Mouse (Mus musculus): ENCODE results near the gene Olfr463. TPM values are rescaled to one million over a fixed set of nuclear protein-coding genes. Genes with fewer than 3 reads are reported as not detected.

Olfr463 gene
- polyA plus RNA-seq, 1 experiment: not detected

DNA sequence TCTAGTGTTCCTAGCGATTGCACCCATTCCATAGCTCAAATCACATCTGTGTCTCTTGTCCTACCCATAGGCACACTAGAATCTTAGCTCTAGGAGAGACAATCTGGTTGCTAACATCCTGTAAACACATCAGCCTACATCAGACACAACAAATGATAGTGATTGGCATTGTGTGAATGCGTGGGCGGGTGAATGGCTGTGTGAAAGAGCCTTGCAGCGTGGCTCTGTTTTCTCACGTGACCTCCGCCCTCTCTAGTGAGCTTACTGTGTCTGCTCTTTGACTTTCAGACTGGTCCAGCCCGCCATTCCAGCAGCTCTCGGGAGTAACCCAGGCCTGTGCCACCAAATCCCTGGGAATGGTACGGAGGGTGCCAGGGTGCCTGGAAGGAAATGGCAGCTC is 36.8 kb downstream of the Olfr463 start:
- no peaks in the 10 kb centered on the region for H3K79me3 ChIP-seq (ENCODE audit: low read depth)
- peaks cover 6% of the 10 kb centered on the region for H3K36me3 ChIP-seq (ENCODE audit: control insufficient read depth, insufficient read depth)
- no peak for TF ChIP-seq USF1 (IDR thresholded peaks at IDR 0.05; ENCODE audit: low read depth)
- no peak for TF ChIP-seq MYOG (IDR thresholded peaks at IDR 0.05; ENCODE audit: control insufficient read depth, extremely low read depth, insufficient read length)
- no peak for TF ChIP-seq FOSL1 (IDR thresholded peaks at IDR 0.05; ENCODE audit: insufficient read depth, low read length, poor library complexity, severe bottlenecking)
- TF ChIP-seq CEBPB (IDR thresholded peaks at IDR 0.05; ENCODE audit: low read depth): no peak
- TF ChIP-seq MYOD1 (IDR thresholded peaks at IDR 0.05; ENCODE audit: control insufficient read depth, insufficient read length, low read depth): no peak
- TF ChIP-seq CTCF (IDR thresholded peaks at IDR 0.05; ENCODE audit: control insufficient read depth, insufficient read depth, insufficient read length): no peak
- no peak for TF ChIP-seq MAX (IDR thresholded peaks at IDR 0.05)
- H3ac ChIP-seq (ENCODE audit: control insufficient read depth, insufficient read length, low read depth): no peak overlapping the region
- H3K79me2 ChIP-seq (ENCODE audit: control insufficient read depth, insufficient read depth): no peaks in the 10 kb centered on the region
- no peak overlapping the region for H3K4me3 ChIP-seq (ENCODE audit: insufficient read depth, poor library complexity, severe bottlenecking)
- no peaks in the 10 kb centered on the region for H3K27me3 ChIP-seq (ENCODE audit: control insufficient read depth, insufficient read depth, insufficient read length)

DNA sequence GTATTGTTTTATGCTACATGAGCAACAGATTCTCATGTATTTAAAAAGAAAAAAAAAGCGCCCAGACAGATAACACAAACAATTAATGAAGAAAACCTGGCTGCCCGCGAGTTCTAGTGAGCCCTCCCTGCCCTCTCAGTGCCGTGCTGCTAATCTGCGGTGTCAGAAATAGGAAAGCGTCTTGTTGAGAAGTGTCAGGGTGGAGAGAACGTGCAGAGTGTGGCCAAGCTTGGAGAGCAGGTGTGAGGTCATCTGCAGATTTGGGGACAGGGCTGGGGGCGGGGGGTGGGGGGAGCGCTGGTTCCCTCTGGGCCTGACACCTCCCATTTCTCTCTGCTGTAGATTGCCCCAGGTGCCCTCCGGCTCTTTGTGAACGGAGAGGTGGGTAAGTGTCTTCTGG is 37.9 kb downstream of the Olfr463 start:
- Histone ChIP-seq H3ac (ENCODE audit: control insufficient read depth, insufficient read length, low read depth) (no peak overlapping the region), H3K36me3 (ENCODE audit: control insufficient read depth, insufficient read depth) (peaks cover 6% of the 10 kb centered on the region), H3K27me3 (ENCODE audit: control insufficient read depth, insufficient read depth, insufficient read length) (no peaks in the 10 kb centered on the region), H3K4me3 (ENCODE audit: insufficient read depth, poor library complexity, severe bottlenecking) (no peak overlapping the region), H3K79me2 (ENCODE audit: control insufficient read depth, insufficient read depth) (no peaks in the 10 kb centered on the region), H3K79me3 (ENCODE audit: low read depth) (no peaks in the 10 kb centered on the region)
- TF ChIP-seq CEBPB (IDR thresholded peaks at IDR 0.05; ENCODE audit: low read depth) (no peak), MYOG (IDR thresholded peaks at IDR 0.05; ENCODE audit: control insufficient read depth, extremely low read depth, insufficient read length) (no peak), CTCF (IDR thresholded peaks at IDR 0.05; ENCODE audit: control insufficient read depth, insufficient read depth, insufficient read length) (no peak), MYOD1 (IDR thresholded peaks at IDR 0.05; ENCODE audit: control insufficient read depth, insufficient read length, low read depth) (no peak), MAX (IDR thresholded peaks at IDR 0.05) (no peak), USF1 (IDR thresholded peaks at IDR 0.05; ENCODE audit: low read depth) (no peak), FOSL1 (IDR thresholded peaks at IDR 0.05; ENCODE audit: insufficient read depth, low read length, poor library complexity, severe bottlenecking) (no peak)

DNA sequence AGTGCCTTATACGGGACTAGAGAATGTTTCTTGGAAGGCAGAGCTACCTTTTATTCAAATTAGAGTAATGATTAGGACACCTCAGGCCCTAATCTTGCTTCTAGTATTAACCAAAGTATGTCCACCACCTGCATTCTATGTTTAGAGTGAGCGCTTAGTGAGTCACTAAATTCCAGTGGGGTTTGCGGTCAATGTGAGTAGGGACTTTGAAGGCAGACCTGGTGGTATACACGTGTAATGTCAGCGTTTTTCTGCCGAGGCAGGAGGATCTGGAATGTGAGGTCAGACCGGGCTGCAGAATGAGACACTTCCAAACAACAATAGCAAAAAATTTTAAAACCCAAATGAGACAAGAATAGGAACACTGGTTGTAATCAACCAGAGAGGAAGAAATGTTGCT is 42.6 kb downstream of the Olfr463 start:
- TF ChIP-seq FOSL1 (IDR thresholded peaks at IDR 0.05; ENCODE audit: insufficient read depth, low read length, poor library complexity, severe bottlenecking) (peak; percentile 55), MAX (IDR thresholded peaks at IDR 0.05) (peak; percentile 75), USF1 (IDR thresholded peaks at IDR 0.05; ENCODE audit: low read depth) (no peak)
- no peak overlapping the region for H3K4me3 ChIP-seq (ENCODE audit: insufficient read depth, poor library complexity, severe bottlenecking)
- H3K36me3 ChIP-seq (ENCODE audit: control insufficient read depth, insufficient read depth): no peaks in the 10 kb centered on the region
- no peaks in the 10 kb centered on the region for H3K79me2 ChIP-seq (ENCODE audit: control insufficient read depth, insufficient read depth)
- H3K79me3 ChIP-seq (ENCODE audit: low read depth): no peaks in the 10 kb centered on the region
- no peak overlapping the region for H3ac ChIP-seq (ENCODE audit: control insufficient read depth, insufficient read length, low read depth)
- no peaks in the 10 kb centered on the region for H3K27me3 ChIP-seq (ENCODE audit: control insufficient read depth, insufficient read depth, insufficient read length)

DNA sequence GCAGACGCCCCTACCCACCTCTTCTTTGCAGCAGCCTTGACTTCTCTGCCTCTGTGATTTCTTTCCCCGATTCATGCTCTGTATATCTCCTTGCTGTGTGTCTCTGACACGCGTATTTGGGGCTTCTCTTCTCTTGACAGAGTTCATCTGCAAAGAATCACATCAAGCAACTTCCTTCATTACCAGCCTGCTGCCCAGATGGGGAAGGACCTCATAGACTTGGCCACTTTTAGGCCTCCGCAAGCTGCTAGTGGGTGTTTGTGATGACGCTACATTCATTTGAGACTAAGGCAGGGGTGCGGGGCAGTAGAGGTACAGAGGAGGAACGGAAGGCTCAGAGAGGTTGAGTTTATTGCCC is 43.6 kb downstream of the Olfr463 start:
- no peak for TF ChIP-seq MAX (IDR thresholded peaks at IDR 0.05)
- no peak for TF ChIP-seq FOSL1 (IDR thresholded peaks at IDR 0.05; ENCODE audit: insufficient read depth, low read length, poor library complexity, severe bottlenecking)
- TF ChIP-seq MYOG (IDR thresholded peaks at IDR 0.05; ENCODE audit: control insufficient read depth, extremely low read depth, insufficient read length): no peak
- TF ChIP-seq CEBPB (IDR thresholded peaks at IDR 0.05; ENCODE audit: low read depth): no peak
- no peak for TF ChIP-seq MYOD1 (IDR thresholded peaks at IDR 0.05; ENCODE audit: control insufficient read depth, insufficient read length, low read depth)
- TF ChIP-seq CTCF (IDR thresholded peaks at IDR 0.05; ENCODE audit: control insufficient read depth, insufficient read depth, insufficient read length): no peak
- TF ChIP-seq USF1 (IDR thresholded peaks at IDR 0.05; ENCODE audit: low read depth): no peak
- Histone ChIP-seq H3ac (ENCODE audit: control insufficient read depth, insufficient read length, low read depth) (peak overlapping the region; percentile 33), H3K79me3 (ENCODE audit: low read depth) (no peaks in the 10 kb centered on the region), H3K4me3 (ENCODE audit: insufficient read depth, poor library complexity, severe bottlenecking) (peak overlapping the region; percentile 39), H3K27me3 (ENCODE audit: control insufficient read depth, insufficient read depth, insufficient read length) (no peaks in the 10 kb centered on the region), H3K36me3 (ENCODE audit: control insufficient read depth, insufficient read depth) (no peaks in the 10 kb centered on the region), H3K79me2 (ENCODE audit: control insufficient read depth, insufficient read depth) (no peaks in the 10 kb centered on the region)

DNA sequence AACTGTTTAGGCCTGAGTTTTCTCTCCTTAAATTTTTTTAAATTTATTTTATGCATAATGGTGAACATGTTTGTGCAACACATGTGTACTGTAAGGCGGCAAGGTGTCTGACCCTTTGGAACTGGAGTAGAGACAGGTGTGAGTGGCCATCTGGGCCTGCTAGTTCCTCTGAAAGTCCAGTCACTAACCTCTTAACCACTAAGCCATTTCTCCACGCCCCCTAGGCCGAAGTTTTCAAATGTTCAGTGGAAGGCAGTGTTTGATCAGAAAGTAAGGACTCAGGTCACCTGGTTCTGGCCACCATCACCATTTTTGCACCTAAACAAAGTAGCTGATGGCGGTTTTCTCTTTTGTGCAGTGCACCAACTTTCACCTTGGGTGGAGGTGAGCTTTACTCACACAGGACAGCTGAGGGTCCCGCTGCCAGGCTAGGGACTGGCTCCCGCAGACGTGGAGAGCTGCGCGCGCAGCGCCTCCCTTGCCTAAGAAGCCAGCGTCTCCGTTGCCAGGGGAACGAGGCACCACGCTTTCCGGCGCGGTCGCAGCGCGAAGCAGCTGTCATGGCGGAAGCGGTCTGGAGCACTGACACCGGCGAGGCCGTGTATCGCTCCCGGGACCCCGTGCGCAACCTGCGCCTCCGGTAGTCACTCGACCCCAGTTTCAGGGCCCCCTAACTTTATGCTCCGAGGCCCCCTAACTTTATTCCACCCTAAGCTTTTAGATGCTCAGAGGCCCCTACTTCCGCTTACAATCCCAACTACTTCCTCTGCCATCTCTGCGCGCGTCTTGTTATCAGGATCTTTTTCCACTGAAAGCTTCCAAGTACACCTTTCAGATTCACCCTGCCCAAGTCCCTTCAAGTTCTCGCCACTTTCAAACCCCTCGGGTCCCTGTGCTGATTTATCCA is 44.2 kb downstream of the Olfr463 start, which contains the start of gene Mks1:
TSS of gene Mks1 (plus strand) at position 526 of the 907 bp plus-strand sequence.
- H3K4me3 ChIP-seq (ENCODE audit: insufficient read depth, poor library complexity, severe bottlenecking): peak within 1 kb of the TSS; percentile 39
- H3K36me3 ChIP-seq (ENCODE audit: control insufficient read depth, insufficient read depth): no peaks in the 10 kb centered on the region
- H3K79me2 ChIP-seq (ENCODE audit: control insufficient read depth, insufficient read depth): no peaks in the 10 kb centered on the region
- peak within 1 kb of the TSS; percentile 33 for H3ac ChIP-seq (ENCODE audit: control insufficient read depth, insufficient read length, low read depth)
- H3K79me3 ChIP-seq (ENCODE audit: low read depth): no peaks in the 10 kb centered on the region
- no peaks in the 10 kb centered on the region for H3K27me3 ChIP-seq (ENCODE audit: control insufficient read depth, insufficient read depth, insufficient read length)
- TF ChIP-seq CTCF (IDR thresholded peaks at IDR 0.05; ENCODE audit: control insufficient read depth, insufficient read depth, insufficient read length) (no peak), USF1 (IDR thresholded peaks at IDR 0.05; ENCODE audit: low read depth) (no peak), MYOD1 (IDR thresholded peaks at IDR 0.05; ENCODE audit: control insufficient read depth, insufficient read length, low read depth) (peak; percentile 73), FOSL1 (IDR thresholded peaks at IDR 0.05; ENCODE audit: insufficient read depth, low read length, poor library complexity, severe bottlenecking) (no peak), CEBPB (IDR thresholded peaks at IDR 0.05; ENCODE audit: low read depth) (no peak), MAX (IDR thresholded peaks at IDR 0.05) (peak; percentile 90), MYOG (IDR thresholded peaks at IDR 0.05; ENCODE audit: control insufficient read depth, extremely low read depth, insufficient read length) (no peak)

All from C2C12 (cell line).